Mouse (Mus musculus) heart, adult 2 months (tissue): Measurements from ENCODE around the gene Slc7a1.

ENCODE experiments used
- CTCF ChIP-seq: fragments of 200-600 bp; IDR thresholded peaks from 2 replicates; pipeline ENCODE4 v1.8.1; 2022; ENCODE audit warnings: antibody characterized with exemption, mild to moderate bottlenecking, moderate library complexity
- EP300 ChIP-seq: fragments of 200-500 bp; IDR thresholded peaks from 2 replicates; pipeline ENCODE4 v1.6.1; 2011; ENCODE audit warnings: low read depth, low read length, control low read depth; ENCODE audit not compliant: insufficient read depth
- POLR2A ChIP-seq: fragments of 200-500 bp; IDR thresholded peaks from 2 replicates; pipeline ENCODE4 v1.6.1; 2011; ENCODE audit warnings: mild to moderate bottlenecking, low read depth, low read length, control low read depth; ENCODE audit not compliant: insufficient read depth

DNA sequence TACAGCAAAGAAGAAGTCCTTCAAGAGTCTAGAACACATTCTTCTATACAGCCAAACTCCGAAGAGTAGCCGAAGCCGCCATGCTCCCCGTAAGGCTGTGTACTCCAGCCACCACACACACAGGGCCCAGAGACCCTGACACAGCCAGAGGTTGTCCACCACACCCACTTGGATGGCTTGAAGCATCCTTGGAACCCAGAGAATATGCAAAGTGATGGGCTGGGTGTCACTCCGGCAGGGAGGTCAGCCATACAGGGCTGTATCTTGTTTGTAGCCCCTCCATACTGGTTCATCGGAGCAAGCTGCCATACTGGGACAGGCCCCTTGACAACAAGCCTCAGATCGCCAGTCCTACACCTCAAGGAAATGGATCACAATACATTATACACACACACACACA, 37.4 kb downstream of the Slc7a1 start:
- TF ChIP-seq POLR2A (no peak), CTCF (no peak), EP300 (no peak)
